Mouse (Mus musculus) left cerebral cortex, adult 2 months (tissue): ENCODE measurements around the gene Chd1l. TPM values are rescaled to one million over a fixed set of nuclear protein-coding genes. Genes with fewer than 3 reads are reported as not detected.
A peak's percentile ranks its signal among the peaks of the same experiment; 100 is the strongest.

ENCODE experiments used
- DNase-seq, 2 experiments: peaks; one replicate each; pipeline ENCODE4 v3.0.0; 2021 to 2022; ENCODE audit warnings: low spot score in 2 of 2, mixed read lengths in 1 of 2; ENCODE audit errors: extremely low spot score in 1 of 2
- H3K27ac ChIP-seq: fragments of 200-600 bp; 2 replicates; pipeline ENCODE4 v1.8.1; 2022
- H3K4me3 ChIP-seq: fragments of 200-600 bp; 2 replicates; pipeline ENCODE4 v1.8.1; 2022
- CTCF ChIP-seq: fragments of 200-600 bp; IDR thresholded peaks from 2 replicates; pipeline ENCODE4 v1.8.1; 2022; ENCODE audit warnings: antibody characterized with exemption, mild to moderate bottlenecking, moderate library complexity
- intact Hi-C: fragments of 180-260 bp; cut with DNase I; formaldehyde crosslinking; loops from one replicate; pipeline ENCODE4 v1.15.1; 2025
- total RNA-seq, 2 experiments: library from RNA; stranded (reverse); gene quantifications; 2 replicates each; pipeline ENCODE4 v1.2.3; 2021

Chd1l gene
- total RNA-seq, 2 experiments from 2014 or later: 9.6 to 10.6 TPM

DNA sequence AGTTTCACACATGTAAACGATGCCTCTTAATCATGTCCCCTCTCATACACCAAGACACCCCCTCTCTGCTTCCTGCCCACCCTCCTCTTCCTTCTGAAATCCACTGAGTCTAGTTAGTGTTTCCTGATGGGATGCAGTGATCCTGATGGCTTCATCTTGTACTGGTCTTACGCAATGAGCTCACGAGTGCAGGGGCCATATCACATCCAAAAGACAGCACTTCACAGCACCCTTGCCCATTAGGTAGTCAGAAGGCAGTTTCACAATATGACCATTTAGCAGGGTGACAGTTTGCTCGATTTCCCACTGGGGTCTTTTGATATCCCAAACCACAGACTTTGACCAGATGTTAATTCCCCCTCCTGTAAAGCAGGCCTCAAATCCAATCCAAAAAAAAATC lies 5.9 kb upstream of the Chd1l start:
- no peak for DNase-seq
- intact Hi-C loops: no loop called here
- no peak for TF ChIP-seq CTCF
- no peak overlapping the region for H3K27ac ChIP-seq
- H3K4me3 ChIP-seq: no peak overlapping the region

DNA sequence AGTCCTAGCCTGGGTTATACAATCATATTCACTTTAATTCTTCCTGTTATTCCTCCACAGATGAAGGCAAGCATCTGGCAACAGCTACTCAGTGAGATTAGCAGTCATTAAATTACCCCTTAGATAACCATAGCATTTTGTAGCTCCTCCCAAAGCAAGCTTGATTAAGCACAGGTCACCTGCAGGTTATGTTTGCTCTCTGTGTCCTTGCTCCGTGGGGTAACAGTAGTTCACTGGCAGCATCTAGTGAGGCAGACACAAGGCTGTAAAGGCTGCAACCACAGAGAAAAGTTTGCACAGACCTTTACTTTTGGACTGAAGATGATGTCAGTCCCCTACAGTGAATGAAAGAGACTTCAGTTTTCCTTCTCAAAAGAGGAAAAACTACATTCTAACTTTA lies 5.2 kb upstream of the Chd1l start:
- no peak overlapping the region for H3K27ac ChIP-seq
- no peak for DNase-seq
- no peak for TF ChIP-seq CTCF
- no peak overlapping the region for H3K4me3 ChIP-seq
- intact Hi-C loops: no loop called here

DNA sequence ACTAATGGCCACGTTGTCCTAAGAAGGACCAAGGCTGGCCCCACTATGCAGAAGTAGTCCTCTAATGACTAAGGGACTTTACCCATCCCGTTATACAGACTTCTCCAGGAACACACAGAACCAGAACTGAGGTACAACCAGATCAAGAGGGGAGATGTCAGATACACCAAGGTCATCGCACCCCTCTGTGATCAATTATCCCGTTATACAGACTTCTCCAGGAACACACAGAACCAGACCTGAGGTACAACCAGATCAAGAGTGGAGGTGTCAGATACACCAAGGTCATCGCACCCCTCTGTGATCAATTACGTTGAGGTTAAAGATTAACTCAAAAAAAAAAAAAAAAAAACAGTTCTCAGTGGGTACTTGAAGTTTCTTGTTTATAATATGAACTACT lies 1.0 kb upstream of the Chd1l start:
- intact Hi-C loops: no loop called here
- Histone ChIP-seq H3K27ac (no peak overlapping the region), H3K4me3 (no peak overlapping the region)
- no peak for TF ChIP-seq CTCF
- no peak for DNase-seq

DNA sequence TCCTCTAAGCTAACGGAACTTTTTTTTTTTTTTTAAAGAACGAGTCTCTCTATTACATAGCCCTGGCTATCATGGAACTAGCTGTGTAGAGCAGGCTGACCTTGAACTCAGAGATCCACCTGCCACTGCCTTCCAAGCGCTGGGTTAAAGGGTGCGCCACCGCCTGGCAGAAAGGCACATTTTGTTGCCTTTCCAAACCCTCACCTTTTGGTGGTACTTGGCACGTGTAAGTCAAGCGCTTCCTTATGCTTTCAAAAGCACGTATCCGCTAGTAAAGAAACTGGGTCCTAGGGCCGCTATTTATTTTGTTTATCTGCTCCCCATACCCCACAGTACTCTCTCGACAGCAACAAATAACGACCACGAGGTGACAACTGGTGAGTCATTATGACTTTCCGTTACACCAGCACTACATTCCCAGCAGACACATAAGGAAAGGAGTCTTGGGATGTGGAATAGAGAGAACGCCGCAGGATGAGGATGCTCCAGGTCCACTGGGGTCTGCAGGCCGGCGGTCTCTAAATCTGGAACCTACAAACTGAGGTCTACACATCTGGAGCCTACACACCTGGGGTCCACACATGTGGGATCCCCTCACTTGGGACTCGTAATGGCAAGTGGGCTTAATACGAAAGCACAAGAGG lies 680 bp downstream of the Chd1l start:
- intact Hi-C loops: no loop called here
- TF ChIP-seq CTCF: peak; percentile 34
- Histone ChIP-seq H3K27ac (peak overlapping the region; percentile 95), H3K4me3 (peak overlapping the region; percentile 98)
- no peak for DNase-seq

DNA sequence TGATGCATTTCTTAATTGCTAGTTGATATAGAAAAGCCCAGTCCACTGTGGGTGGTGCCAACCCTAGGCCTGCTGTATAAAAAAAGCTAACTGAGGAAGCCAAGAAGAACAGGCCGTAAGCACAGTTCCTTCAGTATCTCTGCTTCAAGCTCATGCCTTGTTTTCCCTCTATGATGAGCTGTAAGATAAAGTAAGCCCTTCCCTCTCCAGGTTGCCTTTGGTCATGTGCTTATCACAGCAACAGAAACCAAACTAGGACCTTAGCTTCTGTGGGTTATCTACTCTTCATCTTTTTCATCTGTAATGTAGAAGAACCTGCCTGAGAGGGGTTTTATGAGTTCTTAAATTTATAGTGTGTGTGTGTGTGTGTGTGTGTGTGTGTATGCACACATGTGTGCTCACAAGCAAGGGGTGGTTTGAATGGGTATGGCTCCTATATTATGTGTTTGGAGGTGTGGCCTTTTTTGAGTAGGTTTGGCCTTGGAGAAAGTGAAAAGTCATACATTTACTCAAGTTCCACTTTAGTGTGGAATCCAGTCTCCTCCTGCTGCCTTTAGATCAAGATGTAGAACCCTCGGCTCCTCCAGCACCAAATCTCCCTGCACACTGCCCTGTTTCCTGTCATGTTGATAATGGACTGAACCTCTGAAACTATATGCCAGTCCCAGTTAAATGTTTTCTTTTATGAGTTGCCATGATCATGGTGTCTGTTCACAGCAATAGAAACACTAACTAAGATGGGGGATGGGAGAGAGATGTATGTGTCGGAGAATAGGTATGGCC lies 9.8 kb downstream of the Chd1l start:
- H3K4me3 ChIP-seq: no peak overlapping the region
- intact Hi-C loops: no loop called here
- H3K27ac ChIP-seq: no peak overlapping the region
- DNase-seq: no peak
- no peak for TF ChIP-seq CTCF

DNA sequence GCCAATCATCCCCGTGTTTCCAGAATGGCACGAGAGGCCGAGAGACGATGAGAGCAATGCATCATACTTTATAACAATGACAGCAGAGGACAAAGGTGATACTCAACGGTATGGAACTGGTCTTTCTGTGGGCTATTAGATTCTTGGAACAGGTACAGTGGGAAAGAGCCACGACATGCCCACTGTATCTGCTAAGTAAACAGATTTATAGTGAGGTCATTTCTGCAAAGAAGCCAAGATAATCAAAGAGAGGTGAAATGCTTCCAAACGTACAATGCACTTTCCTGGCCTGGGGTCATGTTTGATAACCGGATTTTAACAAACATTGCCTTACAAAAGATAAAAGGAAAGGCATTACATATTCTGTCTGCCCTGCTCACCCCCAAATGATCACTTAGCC lies 13.2 kb downstream of the Chd1l start:
- no peak for TF ChIP-seq CTCF
- Histone ChIP-seq H3K4me3 (no peak overlapping the region), H3K27ac (no peak overlapping the region)
- DNase-seq: no peak
- intact Hi-C loops: no loop called here

DNA sequence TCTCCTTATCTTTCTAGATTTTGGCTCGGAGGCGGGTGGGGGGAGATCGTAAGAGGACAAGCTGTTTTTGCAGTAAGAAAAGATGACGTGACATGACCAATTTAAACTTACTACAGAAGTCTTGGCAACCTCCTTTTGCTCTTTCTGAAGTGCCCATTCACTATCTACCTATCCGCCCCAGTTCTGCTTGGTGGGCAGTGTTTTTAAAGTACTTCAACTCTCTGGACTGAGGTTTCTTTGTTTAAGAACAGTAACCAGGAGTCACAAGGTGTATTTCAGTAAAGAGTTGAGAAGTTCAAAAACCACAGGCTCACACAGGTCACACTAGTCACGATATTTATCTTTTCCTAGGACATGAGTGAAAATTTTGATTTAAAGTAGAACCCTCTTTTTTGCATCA lies 14.9 kb downstream of the Chd1l start:
- intact Hi-C loops: no loop called here
- TF ChIP-seq CTCF: no peak
- Histone ChIP-seq H3K27ac (no peak overlapping the region), H3K4me3 (no peak overlapping the region)
- no peak for DNase-seq

DNA sequence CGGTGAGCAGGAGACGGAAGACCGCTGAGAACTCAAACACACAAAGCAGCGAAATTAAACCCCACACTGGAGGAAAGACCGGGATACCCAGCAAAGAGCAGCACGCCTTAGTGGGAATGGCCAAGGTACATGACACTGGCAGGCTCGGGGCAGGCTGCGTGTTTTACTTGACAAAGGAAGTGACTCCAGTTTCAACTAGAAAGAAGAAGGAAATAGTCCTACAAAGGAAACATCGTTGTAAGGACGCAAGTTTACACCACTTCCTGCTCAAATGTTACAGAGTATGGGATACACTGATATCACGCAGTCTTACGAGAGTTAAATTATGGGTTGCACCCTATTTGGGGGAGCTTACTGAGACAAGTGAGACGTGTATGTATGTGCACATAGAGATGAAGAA lies 15.9 kb downstream of the Chd1l start:
- no peak overlapping the region for H3K4me3 ChIP-seq
- no peak overlapping the region for H3K27ac ChIP-seq
- no peak for TF ChIP-seq CTCF
- no peak for DNase-seq
- intact Hi-C loops: no loop called here

DNA sequence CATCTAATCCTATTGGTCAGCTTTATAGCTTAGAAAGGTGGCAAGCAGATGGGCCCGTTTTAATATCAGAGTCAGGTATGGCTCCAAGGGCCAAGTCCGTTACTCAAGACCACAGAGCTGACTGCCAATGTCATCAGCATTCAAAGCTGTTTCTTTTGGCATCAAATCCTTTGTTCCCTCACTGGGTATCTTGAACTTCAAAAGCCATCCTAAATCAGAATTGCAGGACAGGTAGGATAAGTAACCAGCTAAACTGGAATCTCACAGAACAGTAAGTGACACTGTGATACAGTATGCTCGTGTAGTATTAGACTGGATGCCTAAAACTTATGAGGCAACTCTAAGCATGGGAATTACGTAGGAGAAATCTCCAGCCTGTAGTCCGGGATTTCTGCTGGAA lies 16.9 kb downstream of the Chd1l start:
- DNase-seq: no peak
- TF ChIP-seq CTCF: no peak
- intact Hi-C loops: no loop called here
- H3K4me3 ChIP-seq: no peak overlapping the region
- no peak overlapping the region for H3K27ac ChIP-seq

DNA sequence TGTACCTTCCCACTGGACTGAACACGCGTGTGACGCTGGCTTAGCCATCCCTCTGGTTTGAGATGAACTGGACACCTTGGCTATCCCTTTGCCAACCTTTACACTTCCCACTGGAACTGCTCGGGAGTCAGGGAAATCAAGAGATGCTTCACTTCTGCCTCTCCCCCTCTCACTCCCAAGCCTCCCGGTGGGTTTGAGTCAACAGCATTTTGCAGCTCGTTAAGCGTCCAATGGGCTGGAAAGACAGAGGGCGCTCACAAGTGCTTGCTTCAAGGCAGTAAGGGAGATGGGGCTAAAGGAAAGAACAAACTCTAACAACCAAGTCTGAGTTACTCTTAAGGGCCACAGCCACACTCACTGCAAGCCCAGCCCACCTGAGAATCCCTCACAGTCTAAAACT lies 19.3 kb downstream of the Chd1l start:
- DNase-seq: no peak
- Histone ChIP-seq H3K4me3 (no peak overlapping the region), H3K27ac (no peak overlapping the region)
- no peak for TF ChIP-seq CTCF
- intact Hi-C loops: no loop called here

DNA sequence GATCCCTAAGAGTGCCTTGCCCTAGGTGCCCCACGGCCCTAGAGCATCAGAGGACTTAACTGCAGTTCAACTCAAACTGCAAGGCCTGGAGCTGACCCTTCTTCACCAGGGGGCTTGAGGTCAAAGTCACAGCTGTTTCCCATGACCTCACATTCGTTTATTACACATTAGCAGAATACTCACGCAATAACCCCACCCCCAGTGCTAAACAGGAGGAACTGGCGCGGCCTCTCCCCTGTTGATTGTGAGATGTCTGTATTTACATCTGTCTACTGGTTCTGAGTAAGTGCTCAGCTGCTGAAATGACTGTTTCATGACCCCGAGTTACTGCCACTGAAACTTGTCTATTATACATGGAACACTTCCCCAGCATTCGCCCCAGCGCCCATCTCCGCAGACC lies 22.3 kb downstream of the Chd1l start:
- TF ChIP-seq CTCF: no peak
- no peak for DNase-seq
- Histone ChIP-seq H3K4me3 (no peak overlapping the region), H3K27ac (no peak overlapping the region)
- intact Hi-C loops: loop anchor here (5.0 kb wide), 2 partner anchors 250 to 385 kb away; no protein-coding TSS in a partner anchor

DNA sequence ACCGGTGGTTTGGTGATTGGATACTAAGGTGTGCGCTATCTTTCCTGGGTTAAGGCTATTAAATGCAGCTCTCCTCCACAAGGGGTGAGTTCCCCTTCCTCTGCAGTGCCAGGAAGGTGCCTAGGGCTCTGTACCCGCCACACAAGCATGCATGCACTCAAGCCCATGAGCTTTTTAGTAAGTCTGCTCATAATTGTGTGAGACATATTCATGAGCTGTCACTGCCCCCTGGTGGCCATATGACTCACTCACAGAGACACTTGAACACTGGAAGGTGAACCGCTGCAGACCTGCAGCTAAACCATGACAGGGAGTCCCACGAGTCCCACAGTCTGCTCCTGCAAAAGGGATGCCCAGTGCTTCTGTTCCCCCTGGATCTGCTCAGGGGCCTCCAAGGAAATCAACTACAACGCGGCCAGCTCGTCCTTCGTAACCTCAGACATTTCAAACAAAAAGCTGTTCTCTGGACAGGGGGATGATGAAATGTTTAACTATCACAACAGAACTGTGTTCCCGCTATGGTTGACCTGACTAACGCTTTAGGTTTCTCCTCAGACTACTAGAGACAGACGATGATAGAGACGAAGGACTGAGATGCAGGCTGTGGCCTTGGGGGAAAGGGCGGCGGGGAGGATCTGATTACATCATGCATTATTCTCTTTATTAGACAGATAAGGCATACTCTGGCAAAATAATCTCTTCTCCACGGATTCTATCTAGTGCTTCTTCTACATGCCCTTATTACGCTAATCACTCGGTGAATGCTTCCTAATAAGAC lies 24.4 kb downstream of the Chd1l start:
- Histone ChIP-seq H3K27ac (no peak overlapping the region), H3K4me3 (no peak overlapping the region)
- intact Hi-C loops: loop anchor here (1.0 to 5.0 kb wide), 5 partner anchors 191 to 649 kb away; no protein-coding TSS in a partner anchor
- peak; percentile 81 to 83 for DNase-seq
- TF ChIP-seq CTCF: peak; percentile 89
